Mouse (Mus musculus) lung, adult 2 months (tissue): ENCODE data around the gene Bloc1s2. TPM values are rescaled to one million over a fixed set of nuclear protein-coding genes. Genes with fewer than 3 reads are reported as not detected.
"Not testable (repeated sequence)": the region's sequence is repeated elsewhere in the genome, so short reads cannot be mapped to it uniquely, and the experiment has no call there.

Experiments
- DNase-seq: peaks from one replicate; pipeline ENCODE4 v3.0.0; 2022
- H3K4me1 ChIP-seq: fragments of 200-500 bp; 2 replicates; pipeline ENCODE4 v1.6.1; 2011; ENCODE audit warnings: low read length; ENCODE audit not compliant: control insufficient read depth, insufficient read depth
- H3K4me3 ChIP-seq: fragments of 200-500 bp; replicated peaks from 2 replicates; pipeline ENCODE3; 2011; ENCODE audit warnings: low read depth, mild to moderate bottlenecking, control low read depth, low read length; ENCODE audit errors: extremely low read depth
- CTCF ChIP-seq: fragments of 200-500 bp; IDR thresholded peaks from 2 replicates; pipeline ENCODE4 v1.5.1; 2011; ENCODE audit warnings: mild to moderate bottlenecking, low read length, control low read depth; ENCODE audit not compliant: insufficient read depth
- POLR2A ChIP-seq: fragments of 200-500 bp; IDR thresholded peaks from 2 replicates; pipeline ENCODE4 v1.6.1; 2011; ENCODE audit warnings: low read depth, mild to moderate bottlenecking, control low read depth, low read length, borderline replicate concordance; ENCODE audit errors: extremely low read depth
- WGBS: fragments of 180-500 bp; shearing (Covaris S2); methylation state at CpG from one replicate; pipeline ENCODE4 v1.1.7; 2018; 5-methylcytosine and 5-hydroxymethylcytosine counted together
- polyA plus RNA-seq: library from polyadenylated mRNA; depleted of rRNA; stranded (reverse); fragments of >200 nt; gene quantifications from 2 replicates; pipeline ENCODE4 v1.2.3, GENCODE M21; 2012

Gene Bloc1s2
- polyA plus RNA-seq, 1 experiment = 19.7 TPM

DNA sequence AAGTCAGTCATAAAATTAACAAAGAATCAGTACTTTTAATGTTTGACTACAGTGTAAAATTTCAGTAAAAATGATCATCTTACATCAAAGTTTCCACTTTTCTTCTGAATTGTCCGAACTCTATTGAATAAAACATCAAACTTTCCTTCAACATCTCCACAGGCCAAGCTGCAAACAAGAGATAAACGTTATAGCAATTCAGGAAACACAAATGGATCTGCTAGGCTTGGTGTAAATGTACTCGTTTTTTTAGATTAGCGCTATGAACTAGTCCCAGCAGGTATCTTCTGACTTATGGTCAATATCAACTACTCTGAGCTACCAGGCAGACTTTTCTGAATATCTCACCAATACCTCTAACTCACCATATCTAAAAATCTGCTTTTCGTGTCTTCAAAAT, 13.3 kb downstream of the Bloc1s2 start:
- Histone ChIP-seq H3K4me3 (no peak overlapping the region), H3K4me1 (peaks cover 2% of the 10 kb centered on the region)
- 86% methylated on average over 5 of the region's 5 CpGs for WGBS
- TF ChIP-seq POLR2A = no peak
- TF ChIP-seq CTCF = no peak
- DNase-seq = no peak

DNA sequence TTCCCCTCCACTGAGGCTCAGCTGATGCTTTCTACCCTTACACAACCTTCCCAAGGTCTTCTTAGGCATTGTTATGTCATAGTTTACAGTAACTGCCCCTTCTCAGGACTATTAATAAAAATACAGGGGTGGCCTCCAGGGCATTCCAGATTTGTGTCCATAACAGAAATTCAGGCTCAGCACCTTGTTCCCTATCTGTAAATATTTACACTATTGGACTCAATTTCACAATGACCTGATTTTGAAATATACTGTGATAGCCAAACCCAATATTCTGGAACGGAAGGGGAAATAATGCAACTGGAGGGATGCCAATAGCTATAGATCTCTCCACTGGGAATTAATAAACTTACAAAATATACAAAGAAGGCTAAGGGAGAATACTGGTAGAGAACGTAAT, 17.7 kb downstream of the Bloc1s2 start:
- TF ChIP-seq CTCF = no peak
- TF ChIP-seq POLR2A = no peak
- no peak for DNase-seq
- Histone ChIP-seq H3K4me3 (no peak overlapping the region), H3K4me1 (no peaks in the 10 kb centered on the region)
- WGBS = 43% methylated on average over 2 of the region's 2 CpGs

DNA sequence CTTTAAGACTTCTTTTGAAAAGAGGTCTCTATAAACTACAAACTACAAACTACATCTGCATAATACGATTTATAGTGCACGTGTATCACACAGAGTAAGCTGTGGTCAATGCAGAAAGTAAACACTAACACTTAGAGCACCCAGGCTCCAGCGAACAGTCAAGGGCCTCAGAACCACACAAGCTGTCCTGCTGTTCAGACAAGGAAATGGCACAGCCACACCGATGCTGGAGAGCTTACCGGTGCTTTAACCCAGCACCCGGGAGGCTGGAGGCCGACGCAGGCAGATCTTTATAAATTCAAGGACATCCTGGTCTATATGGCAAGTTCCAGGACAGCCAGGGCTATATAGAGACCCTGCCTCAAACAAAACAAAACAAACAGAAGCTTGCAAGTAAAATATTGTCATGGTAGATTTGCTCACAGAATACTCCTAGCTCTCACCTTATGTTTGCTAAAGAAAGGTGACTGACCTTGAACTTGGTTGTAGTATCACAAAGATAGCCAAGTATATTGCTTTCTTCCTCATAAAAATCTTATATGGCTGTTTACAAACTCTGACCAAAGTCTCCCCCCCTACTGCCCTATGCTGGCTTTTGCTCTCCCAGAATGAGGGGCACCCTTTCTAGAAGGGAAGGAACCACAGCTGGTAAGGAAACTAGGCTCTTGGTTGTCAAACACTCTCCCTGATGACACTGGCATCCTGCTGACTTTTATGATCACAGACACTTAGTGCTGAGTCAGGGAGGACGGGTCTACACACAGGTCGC, 18.3 kb downstream of the Bloc1s2 start:
- H3K4me1 ChIP-seq = no peaks in the 10 kb centered on the region
- no peak for DNase-seq
- TF ChIP-seq POLR2A (no peak), CTCF (no peak)
- no peak overlapping the region for H3K4me3 ChIP-seq
- WGBS = 90% methylated on average over 10 of the region's 10 CpGs

DNA sequence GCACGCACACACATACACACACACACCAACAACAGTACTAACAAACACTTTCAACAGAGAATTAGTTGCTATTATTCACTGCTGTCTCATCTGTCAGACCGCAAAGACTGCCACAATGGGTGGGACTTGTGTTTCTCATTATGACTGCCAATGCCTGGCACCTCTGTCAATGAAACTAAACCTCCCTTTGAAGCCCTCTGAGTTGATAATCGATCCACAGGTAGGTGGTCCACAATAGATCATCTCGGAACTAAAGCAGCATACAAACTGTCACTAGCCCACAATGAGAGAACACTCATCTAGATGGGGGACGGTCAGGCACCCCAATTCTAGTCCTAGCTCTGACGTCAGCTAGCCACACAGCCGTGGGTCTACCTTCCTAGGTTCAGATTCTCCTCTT, 25.1 kb downstream of the Bloc1s2 start:
- DNase-seq = no peak
- TF ChIP-seq CTCF (no peak), POLR2A (no peak)
- H3K4me3 ChIP-seq = no peak overlapping the region
- H3K4me1 ChIP-seq = no peaks in the 10 kb centered on the region
- 96% methylated on average over 7 of the region's 7 CpGs for WGBS

DNA sequence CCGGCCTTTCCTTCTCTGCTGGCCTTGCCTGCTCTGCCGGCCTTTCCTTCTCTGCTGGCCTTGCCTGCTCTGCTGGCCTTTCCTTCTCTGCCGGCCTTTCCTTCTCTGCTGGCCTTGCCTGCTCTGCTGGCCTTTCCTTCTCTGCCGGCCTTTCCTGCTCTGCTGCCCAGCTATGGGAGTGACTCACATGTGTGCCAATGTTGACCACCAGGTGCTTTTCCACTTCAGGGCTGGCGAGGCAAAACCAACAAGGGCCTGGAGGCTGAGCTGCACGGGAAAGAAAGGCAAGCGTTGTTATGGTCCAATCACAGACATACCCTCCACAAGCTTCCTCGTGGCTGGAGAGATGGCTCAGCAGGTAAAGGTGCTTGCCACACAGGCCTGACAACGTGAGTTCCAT, 25.6 kb downstream of the Bloc1s2 start:
- WGBS = 90% methylated on average over 9 of the region's 9 CpGs
- DNase-seq, H3K4me1 ChIP-seq, H3K4me3 ChIP-seq: not testable (repeated sequence)

DNA sequence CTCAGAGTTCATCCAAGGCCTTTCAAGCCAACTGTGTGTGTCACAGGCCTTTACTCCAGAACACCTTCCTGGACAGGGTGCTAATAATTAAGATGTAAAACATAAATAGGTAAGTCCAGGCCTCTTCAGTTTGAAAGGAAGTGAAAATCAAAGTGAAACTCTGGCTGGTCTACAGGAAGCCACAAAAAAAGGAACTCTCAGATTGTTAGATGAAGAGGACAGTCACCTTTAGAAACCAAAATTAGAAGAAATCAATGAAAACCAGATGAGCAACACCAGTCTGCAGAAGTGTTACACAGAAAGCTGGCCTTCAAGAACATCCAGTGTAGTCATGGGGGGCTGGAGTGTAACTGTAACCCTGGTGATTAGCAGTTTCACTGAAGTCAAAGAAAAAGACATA, 28.5 kb downstream of the Bloc1s2 start:
- Histone ChIP-seq H3K4me1 (no peaks in the 10 kb centered on the region), H3K4me3 (no peak overlapping the region)
- no peak for DNase-seq
- TF ChIP-seq CTCF (no peak), POLR2A (no peak)

DNA sequence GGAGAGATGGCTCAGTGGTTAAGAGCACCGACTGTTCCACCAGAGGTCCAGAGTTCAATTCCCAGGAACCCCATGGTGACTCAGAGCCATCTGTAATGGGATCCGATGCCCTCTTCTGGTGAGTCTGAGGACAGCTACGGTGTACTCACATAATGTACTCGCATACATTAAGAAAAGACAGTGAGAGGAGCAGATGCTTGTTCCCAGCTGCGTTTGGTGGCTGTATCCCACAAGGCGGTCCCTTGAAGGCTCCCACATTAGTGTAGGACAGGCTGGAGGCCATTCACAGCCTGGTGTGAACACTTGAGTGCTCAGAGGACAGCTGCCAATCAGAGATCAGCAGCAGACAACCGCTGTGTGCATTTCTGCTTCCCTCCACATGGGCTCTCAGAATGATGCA, 34.5 kb downstream of the Bloc1s2 start:
- no peak for DNase-seq
- TF ChIP-seq CTCF = no peak
- no peak for TF ChIP-seq POLR2A

DNA sequence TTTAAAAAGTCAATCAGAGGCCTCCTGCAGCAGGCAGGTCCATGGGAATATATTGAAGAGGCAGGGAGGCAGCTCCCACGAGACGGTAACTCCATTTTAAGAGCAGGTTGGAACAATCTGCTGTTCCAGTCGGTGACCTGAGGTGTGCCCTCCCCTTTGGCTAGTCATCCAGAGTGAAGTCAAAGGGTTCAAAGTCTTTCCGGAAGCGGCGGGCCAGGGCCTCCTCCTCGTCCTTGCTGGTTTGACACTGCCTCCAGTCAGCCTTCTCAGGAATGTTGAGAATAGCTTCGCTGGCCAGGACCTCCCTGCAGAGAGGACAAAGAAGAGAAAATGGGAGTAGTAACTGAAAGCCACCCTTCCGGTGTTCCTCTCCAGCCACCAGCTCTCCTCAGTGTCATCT, 35.9 kb downstream of the Bloc1s2 start:
- no peak overlapping the region for H3K4me3 ChIP-seq
- no peak for TF ChIP-seq CTCF
- no peak for TF ChIP-seq POLR2A
- no peak for DNase-seq
- 78% methylated on average over 9 of the region's 9 CpGs for WGBS
- H3K4me1 ChIP-seq = 0 out of 2 replicates have a peak, but pooled peaks cover 2% of the 10 kb centered on the region

More for the DNA sequence above, 34.5 kb downstream of the Bloc1s2 start:
- Histone ChIP-seq H3K4me1 (0 out of 2 replicates have a peak, but pooled peaks cover 2% of the 10 kb centered on the region), H3K4me3 (no peak overlapping the region)
- 66% methylated on average over 7 of the region's 7 CpGs for WGBS

DNA sequence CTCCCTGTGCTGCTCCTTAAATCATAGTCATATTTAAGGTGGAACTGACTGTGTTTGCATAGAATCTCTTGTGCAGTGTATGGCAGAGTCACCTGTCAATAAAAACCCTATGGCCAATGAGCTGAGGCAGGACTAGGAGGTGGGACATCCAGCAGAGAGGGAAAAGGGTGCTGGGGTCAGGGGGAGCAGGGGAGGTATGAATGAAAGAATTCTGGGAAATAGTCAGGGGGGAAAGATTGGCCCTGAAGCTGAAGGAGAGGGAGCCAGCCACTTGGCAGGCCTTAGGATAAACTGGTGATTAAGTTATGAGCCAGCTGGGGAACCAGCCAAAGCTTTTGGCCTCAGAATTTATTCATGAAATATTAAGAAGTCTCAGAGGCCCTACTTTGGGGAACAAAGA, 37.2 kb downstream of the Bloc1s2 start:
- TF ChIP-seq CTCF (no peak), POLR2A (no peak)
- DNase-seq = no peak
- no peak overlapping the region for H3K4me3 ChIP-seq
- H3K4me1 ChIP-seq = peaks cover 2% of the 10 kb centered on the region; the same call in 1 of the 2 replicates

DNA sequence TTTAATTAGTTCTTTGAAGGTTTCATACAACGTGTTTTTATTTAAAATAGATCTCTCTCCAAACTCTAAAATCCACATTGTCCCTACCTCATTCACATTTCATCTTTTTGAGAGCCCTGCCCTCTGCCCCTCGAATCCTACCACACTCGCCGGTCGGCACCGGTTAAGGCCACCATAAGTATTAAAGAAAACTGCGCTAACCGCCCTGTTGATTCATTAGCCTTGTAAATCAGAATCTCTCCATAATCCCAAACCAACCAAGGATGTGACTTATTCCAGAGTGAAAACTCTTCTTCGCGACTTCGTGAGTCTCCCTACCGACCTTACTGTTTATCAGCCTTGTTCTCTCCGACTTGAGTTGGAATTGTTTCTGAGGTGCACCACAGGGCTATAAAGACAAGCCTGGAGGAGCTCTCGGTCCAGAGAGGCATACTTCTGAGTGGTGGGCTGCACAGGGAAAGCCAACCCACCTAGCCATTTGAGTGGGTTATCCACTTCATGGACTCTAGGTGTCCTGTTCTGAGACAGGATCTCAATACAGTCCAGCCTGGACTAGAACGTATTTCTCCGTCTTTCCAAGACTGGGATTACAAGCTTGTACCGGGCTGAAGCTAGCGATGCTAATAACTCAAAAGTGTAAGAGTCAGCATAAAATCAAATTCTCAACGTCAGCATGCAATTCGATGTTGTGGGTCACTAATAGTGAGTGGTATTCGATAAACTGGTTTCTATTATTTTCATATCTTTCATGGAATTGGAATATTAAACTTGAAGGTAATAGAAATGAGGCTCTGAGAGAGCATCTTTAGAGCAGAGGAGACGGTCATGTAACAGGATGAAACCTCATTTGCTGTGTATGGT, 38.4 kb downstream of the Bloc1s2 start:
- Histone ChIP-seq H3K4me1 (peaks cover 2% of the 10 kb centered on the region; the same call in 1 of the 2 replicates), H3K4me3 (peak overlapping the region; percentile 64)
- TF ChIP-seq CTCF (no peak), POLR2A (no peak)
- no peak for DNase-seq
- WGBS = 32% methylated on average over 22 of the region's 22 CpGs
